Mouse (Mus musculus) cerebellum, adult 2 months (tissue): ENCODE results near the gene Sdk1. TPM values are rescaled to one million over a fixed set of nuclear protein-coding genes. Genes with fewer than 3 reads are reported as not detected.

Experiments used
- DNase-seq, 2 experiments: peaks; one replicate each; pipeline ENCODE4 v3.0.0; 2021
- H3K27ac ChIP-seq: fragments of 200-500 bp; 2 replicates; pipeline ENCODE4 v1.5.1; 2012; ENCODE audit warnings: low read length, control low read depth, inconsistent platforms; ENCODE audit not compliant: insufficient read depth
- H3K27me3 ChIP-seq: fragments of 200-500 bp; 2 replicates; pipeline ENCODE4 v1.6.1; 2012; ENCODE audit warnings: inconsistent platforms, mild to moderate bottlenecking, low read length, moderate library complexity; ENCODE audit not compliant: control insufficient read depth, insufficient read depth
- H3K4me1 ChIP-seq: fragments of 200-500 bp; 2 replicates; pipeline ENCODE4 v1.6.1; 2011; ENCODE audit warnings: low read length; ENCODE audit not compliant: control insufficient read depth, insufficient read depth
- H3K4me3 ChIP-seq: fragments of 200-500 bp; replicated peaks from 2 replicates; pipeline ENCODE3; 2011; ENCODE audit warnings: mild to moderate bottlenecking, low read depth, low read length, control low read depth; ENCODE audit not compliant: insufficient read depth
- CTCF ChIP-seq: fragments of 200-500 bp; IDR thresholded peaks from 2 replicates; pipeline ENCODE4 v1.5.1; 2011; ENCODE audit warnings: low read depth, mild to moderate bottlenecking, control low read depth, low read length, moderate library complexity, borderline replicate concordance; ENCODE audit not compliant: insufficient read depth
- POLR2A ChIP-seq: fragments of 200-500 bp; IDR thresholded peaks from 2 replicates; pipeline ENCODE4 v1.6.1; 2011; ENCODE audit warnings: low read length, control low read depth, borderline replicate concordance; ENCODE audit not compliant: insufficient read depth
- WGBS: fragments of 180-500 bp; shearing (Covaris S2); methylation state at CpG from one replicate; pipeline ENCODE4 v1.1.7; 2018; 5-methylcytosine and 5-hydroxymethylcytosine counted together
- polyA plus RNA-seq: library from polyadenylated mRNA; depleted of rRNA; stranded (reverse); fragments of >200 nt; gene quantifications from 2 replicates; pipeline ENCODE4 v1.2.3, GENCODE M21; 2012

The Sdk1 gene
- polyA plus RNA-seq, 1 experiment, result 1.5 TPM

DNA sequence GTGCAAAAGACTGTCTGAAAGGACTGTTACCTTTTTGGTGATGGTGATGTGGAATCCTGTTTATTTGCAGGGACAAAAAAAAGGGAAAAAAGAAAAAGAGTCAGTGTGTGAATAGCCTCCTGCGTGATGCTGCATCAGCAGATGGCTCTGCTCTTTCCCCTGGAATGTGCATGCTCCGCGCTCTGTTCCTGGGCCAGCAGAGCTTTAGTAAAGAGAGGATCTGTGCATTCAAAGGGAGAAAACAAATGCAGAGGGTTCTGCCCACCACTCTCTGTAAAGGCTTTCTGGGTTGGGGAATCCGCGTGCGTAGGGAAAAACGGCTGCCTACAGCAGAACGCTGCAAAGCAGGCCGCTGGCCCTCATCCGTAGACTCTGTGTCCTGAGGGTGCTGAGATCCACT, 644.7 kb downstream of the Sdk1 start:
- 93% methylated on average over 10 of the region's 10 CpGs for WGBS
- H3K4me1 ChIP-seq, result no peaks in the 10 kb centered on the region
- H3K4me3 ChIP-seq, result no peak overlapping the region
- TF ChIP-seq POLR2A (no peak), CTCF (no peak)
- no peaks in the 10 kb centered on the region for H3K27me3 ChIP-seq
- no peak for DNase-seq
- H3K27ac ChIP-seq, result no peak overlapping the region

DNA sequence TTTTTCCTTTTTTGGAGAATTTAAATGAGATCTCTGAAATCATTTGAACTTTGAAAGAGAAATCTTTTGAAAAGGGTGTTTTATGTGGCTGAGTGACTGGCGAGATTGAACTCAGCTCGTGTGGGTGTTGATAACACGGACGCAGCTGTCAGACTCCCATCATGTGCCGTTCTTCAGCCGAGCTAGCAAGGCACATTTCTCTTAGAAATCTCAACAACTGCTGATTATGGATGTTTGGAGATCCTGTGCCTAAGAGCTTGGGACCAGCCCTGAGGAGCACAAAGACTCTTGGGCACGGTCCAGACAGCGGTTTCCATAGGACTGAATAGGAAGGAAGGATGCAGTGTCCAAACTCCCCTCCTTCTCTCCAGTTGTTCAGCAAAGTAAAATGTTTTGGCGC, 648.5 kb downstream of the Sdk1 start:
- H3K4me3 ChIP-seq, result no peak overlapping the region
- no peaks in the 10 kb centered on the region for H3K4me1 ChIP-seq
- WGBS, result 57% methylated on average over 9 of the region's 9 CpGs
- no peak overlapping the region for H3K27ac ChIP-seq
- TF ChIP-seq CTCF (no peak), POLR2A (no peak)
- DNase-seq, result no peak
- H3K27me3 ChIP-seq, result no peaks in the 10 kb centered on the region

DNA sequence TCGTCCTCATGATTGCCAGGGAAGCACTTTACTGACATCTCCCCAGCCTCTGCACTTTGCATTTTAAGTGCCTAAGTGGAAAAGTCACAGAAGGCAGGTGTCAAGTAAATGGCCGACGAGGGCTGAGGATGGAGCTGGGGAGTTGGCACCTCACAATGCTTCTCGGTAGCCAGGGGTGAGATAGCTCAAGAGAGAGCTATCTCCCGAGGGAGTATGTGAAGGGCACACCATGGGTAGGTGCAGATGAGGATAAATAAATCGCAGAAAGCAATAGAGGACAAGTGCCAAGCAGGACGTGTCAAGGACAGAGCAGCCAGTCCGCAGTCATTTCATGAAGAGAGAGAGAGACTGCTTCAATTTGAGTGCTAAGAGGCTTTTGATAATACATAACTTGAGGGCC, 655.1 kb downstream of the Sdk1 start:
- Histone ChIP-seq H3K27me3 (no peaks in the 10 kb centered on the region), H3K27ac (no peak overlapping the region), H3K4me1 (no peaks in the 10 kb centered on the region), H3K4me3 (no peak overlapping the region)
- no peak for DNase-seq
- 80% methylated on average over 8 of the region's 8 CpGs for WGBS
- no peak for TF ChIP-seq CTCF
- TF ChIP-seq POLR2A, result no peak

DNA sequence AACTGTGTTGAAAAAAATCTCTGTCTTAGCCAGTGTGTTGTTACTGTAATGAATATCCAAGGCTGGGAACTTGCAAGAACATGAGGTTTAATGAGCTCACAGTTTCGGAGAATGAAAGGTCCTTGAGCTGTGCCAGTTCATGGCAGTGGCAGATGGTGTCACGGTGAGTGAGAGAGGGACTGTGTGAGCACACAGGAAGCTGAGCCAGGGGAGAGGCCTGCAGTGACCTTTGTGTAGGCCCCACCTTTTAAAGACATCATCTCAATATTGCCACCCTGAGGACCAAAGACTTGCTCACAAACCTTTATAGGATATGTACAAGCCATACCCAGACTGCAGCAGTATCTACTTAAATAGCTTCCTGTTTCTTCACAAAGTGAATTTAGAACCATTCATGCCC, 656.2 kb downstream of the Sdk1 start:
- DNase-seq, result no peak
- Histone ChIP-seq H3K4me1 (no peaks in the 10 kb centered on the region), H3K27ac (no peak overlapping the region), H3K27me3 (no peaks in the 10 kb centered on the region), H3K4me3 (no peak overlapping the region)
- WGBS, result 27% methylated on average over 2 of the region's 2 CpGs
- TF ChIP-seq CTCF, result no peak
- TF ChIP-seq POLR2A, result no peak

DNA sequence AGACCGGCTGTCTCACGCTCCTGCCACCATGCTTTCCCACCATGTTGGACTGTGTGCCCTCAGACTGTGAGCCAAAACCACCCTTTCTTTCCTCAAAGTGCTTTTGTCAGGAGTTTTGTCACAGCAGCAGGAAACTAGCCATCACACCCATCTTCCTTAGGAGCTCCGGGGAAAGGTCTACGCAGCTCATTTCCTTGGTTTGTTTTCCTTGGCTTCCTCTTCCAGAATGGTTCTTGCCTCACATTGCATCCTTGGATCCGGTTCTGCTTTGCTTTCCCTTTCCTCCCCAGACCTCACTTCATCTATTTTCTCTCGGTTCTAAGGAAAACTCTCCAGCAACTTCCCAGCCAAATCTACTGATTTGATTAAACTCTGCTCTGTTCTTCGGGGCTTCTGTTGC, 658.5 kb downstream of the Sdk1 start:
- Histone ChIP-seq H3K27me3 (no peaks in the 10 kb centered on the region), H3K27ac (no peak overlapping the region), H3K4me3 (no peak overlapping the region), H3K4me1 (no peaks in the 10 kb centered on the region)
- no peak for TF ChIP-seq CTCF
- TF ChIP-seq POLR2A, result no peak
- no peak for DNase-seq
- WGBS, result 83% methylated on average over 7 of the region's 7 CpGs

DNA sequence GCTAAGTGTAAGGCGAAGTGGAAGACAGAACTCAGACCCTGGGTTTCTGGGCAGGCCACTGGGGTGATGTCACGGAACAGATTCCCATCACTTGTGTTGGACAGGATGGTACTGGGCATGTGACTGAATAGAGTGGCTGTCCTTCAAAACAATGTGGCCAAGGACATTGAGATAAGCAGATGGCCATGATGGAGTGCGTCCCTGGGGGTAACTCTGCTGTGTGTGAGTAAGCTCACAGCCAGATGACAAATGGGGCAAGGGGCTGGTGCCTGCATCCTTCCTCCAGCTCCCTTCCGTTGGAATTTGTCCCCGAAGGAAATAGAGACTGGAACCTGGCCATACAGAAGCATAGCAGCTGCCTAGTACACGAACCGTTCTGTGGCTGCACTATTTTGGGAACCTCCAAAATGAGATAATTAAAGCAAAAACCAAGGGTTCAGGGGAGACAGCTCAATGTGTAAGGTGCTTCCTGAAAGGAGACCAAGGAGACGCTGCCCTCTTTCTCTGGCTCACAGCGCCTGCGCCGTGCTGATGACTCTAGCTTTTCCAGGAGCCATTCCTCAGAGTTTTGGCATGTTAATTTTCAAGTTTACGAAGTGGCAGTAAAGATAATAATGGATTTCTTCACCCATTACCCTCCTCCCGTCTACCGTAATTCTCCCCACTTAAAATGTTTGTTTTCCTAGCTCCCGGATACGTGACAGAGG, 661.4 kb downstream of the Sdk1 start:
- Histone ChIP-seq H3K4me1 (no peaks in the 10 kb centered on the region), H3K4me3 (no peak overlapping the region), H3K27ac (no peak overlapping the region), H3K27me3 (no peaks in the 10 kb centered on the region)
- DNase-seq, result peak in 1 of 2 experiments; percentile 4
- TF ChIP-seq POLR2A (no peak), CTCF (no peak)
- WGBS, result 68% methylated on average over 16 of the region's 16 CpGs

DNA sequence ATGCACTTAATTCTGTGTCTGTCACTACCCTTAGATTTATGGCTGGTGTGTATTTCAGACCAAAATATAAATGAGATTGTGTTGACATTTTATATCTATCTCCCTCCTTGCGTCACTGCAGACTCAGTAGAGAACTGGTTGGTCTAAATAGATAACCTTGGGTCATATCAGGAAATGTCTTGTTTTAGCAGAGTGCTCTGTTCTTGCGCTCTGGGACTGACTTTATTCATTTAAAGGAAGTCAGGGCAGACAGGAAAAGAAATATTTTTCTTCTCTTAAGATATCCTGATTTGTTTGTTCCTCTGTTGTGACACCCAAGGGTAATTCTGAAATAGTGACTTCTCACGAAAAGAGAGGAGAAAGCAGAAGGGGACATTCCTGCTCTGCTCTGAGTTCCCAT, 669.2 kb downstream of the Sdk1 start:
- 98% methylated on average over 3 of the region's 3 CpGs for WGBS
- no peak for DNase-seq
- no peaks in the 10 kb centered on the region for H3K4me1 ChIP-seq
- no peak overlapping the region for H3K4me3 ChIP-seq
- no peak overlapping the region for H3K27ac ChIP-seq
- no peaks in the 10 kb centered on the region for H3K27me3 ChIP-seq
- TF ChIP-seq POLR2A (no peak), CTCF (no peak)

DNA sequence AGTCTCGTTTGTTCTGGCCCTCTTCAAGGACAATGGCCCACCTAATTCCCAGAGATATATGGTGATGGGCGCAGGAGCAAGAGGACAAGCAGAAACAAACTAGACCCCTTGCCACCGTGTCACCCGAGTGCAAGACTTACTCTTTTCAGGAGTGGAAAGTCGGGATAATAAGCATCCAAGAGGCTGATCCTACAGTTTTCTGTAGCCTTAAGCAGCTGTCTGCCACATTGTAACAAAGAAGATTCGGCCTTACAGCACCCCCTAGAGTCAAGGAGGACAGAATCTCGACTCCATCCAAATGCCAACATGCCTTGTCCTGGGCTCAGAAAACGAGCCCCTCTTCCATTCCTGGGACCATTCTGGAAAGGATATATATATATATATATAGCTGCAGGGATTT, 669.6 kb downstream of the Sdk1 start:
- 75% methylated on average over 8 of the region's 8 CpGs for WGBS
- Histone ChIP-seq H3K4me3 (no peak overlapping the region), H3K27me3 (no peaks in the 10 kb centered on the region), H3K27ac (no peak overlapping the region), H3K4me1 (no peaks in the 10 kb centered on the region)
- no peak for TF ChIP-seq POLR2A
- no peak for TF ChIP-seq CTCF
- DNase-seq, result no peak
